ENCODE assay signal across 1 mouse cellular context in the genomic region with DNA sequence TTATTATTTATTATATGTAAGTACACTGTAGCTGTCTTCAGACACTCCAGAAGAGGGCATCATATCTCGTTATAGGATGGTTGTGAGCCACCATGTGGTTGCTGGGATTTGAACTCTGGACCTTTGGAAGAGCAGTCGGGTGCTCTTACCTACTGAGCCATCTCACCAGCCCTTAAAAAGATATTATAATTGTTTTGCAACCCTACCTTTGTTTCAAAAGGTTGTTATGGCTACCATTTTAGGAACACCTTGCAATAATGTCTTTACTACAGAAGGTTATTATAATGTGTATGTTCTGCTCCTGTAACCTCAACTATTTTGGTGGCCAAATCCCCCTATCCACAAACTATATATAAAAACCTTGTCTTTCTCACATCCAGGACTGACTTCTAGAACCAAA.
TF ChIP-seq lines count a peak whose summit lies in the region.

No protein-coding gene starts in this region.

TF ChIP-seq in MEL, 35 proteins besides CTCF, POLR2A, EP300 and RAD21:
- TF ChIP-seq MYC (IDR thresholded peaks at IDR 0.05; ENCODE audit: low read depth, low read length) (0 out of 2 replicates have a peak, but pooled peaks have one; percentile 37), TBP (IDR thresholded peaks at IDR 0.05; ENCODE audit: low read depth, low read length) (peak; percentile 94), MAFK (IDR thresholded peaks at IDR 0.05; ENCODE audit: borderline replicate concordance, low read depth, low read length) (peak; percentile 24; the same call in 1 of the 2 replicates)
